In the genomic region with DNA sequence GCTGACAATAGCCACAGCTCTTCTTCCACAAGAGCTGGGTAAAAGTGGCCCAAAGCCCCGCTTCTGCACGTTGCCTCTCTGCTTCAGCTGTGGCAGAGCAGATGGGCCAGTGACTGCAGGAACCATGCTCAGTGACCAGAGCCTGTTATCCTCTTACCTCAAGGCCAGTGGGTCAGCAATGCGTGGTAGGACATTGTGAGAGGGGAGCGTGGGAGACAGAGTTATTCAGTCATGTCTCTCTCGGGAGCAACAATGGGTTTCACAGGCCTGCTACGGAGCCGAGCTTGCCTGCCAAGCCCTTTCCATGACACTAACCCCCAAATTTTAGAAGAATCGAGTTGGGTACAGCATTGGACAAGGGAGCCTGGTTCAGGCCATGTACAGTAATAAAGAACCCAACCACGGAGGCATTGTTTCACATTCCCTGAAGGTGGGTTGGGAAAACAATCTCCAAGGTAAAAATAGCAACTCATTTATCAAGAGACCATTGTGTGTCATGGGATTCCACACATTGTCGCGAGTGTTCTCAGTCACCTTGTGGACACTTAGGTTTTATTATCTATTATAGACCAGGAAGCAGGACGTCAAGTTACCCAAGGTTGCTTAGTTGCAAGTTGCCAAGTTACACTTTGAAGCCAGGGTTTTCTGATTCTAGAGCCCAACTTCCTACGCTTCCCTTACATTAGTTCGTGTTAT, we compare ENCODE assay signal across 19 mouse cellular contexts. TPM values are rescaled to one million over a fixed set of nuclear protein-coding genes. Genes with fewer than 3 reads are reported as not detected.
"Had no signal": no experiment of that assay in that cellular context is flagged by ENCODE, and none has a peak within 500 bp of the region (broad histone marks: within the 10 kb centered on the region; RNA-seq: fewer than 3 reads in every experiment).

No protein-coding gene starts in this region.

- H3K36me3 ChIP-seq: limb, embryonic 12.5 days; liver, embryonic 13.5 days; lung, embryonic 15.5 days; midbrain, embryonic 15.5 days; neural tube, embryonic 12.5 days had no signal

- H3K9me3 ChIP-seq: limb, embryonic 12.5 days; liver, embryonic 13.5 days; lung, embryonic 15.5 days; midbrain, embryonic 15.5 days; neural tube, embryonic 12.5 days had no signal

- H3K9ac ChIP-seq: limb, embryonic 12.5 days; liver, embryonic 13.5 days; liver, postnatal 0 days; lung, embryonic 15.5 days; midbrain, embryonic 15.5 days; neural tube, embryonic 12.5 days had no signal

- H3K27ac ChIP-seq: layer of hippocampus, adult 2 months; liver, embryonic 13.5 days; lung, embryonic 15.5 days; macrophage; midbrain, embryonic 15.5 days; neural tube, embryonic 12.5 days; stomach, postnatal 0 days had no signal

- H3K4me2 ChIP-seq: limb, embryonic 12.5 days; liver, embryonic 13.5 days; lung, embryonic 15.5 days; midbrain, embryonic 11.5 days; midbrain, embryonic 15.5 days; neural tube, embryonic 12.5 days had no signal

- ATAC-seq: liver, postnatal 0 days; midbrain, embryonic 15.5 days had no signal

- H3K27me3 ChIP-seq: limb, embryonic 12.5 days; liver, embryonic 13.5 days; lung, embryonic 15.5 days; megakaryocyte, embryonic 14.5 days; midbrain, embryonic 15.5 days; neural tube, embryonic 12.5 days had no signal

- DNase-seq: liver; liver, embryonic 13.5 days; liver, postnatal 0 days; lung, postnatal 14 days; thymus, adult 2 months; thymus, postnatal 25 days had no signal

- H3K4me1 ChIP-seq: liver, embryonic 13.5 days; lung, embryonic 15.5 days; megakaryocyte, embryonic 14.5 days; midbrain, embryonic 15.5 days; neural tube, embryonic 12.5 days had no signal

- H3K4me3 ChIP-seq: layer of hippocampus, adult 2 months; limb, embryonic 12.5 days; liver, embryonic 13.5 days; lung, embryonic 15.5 days; megakaryocyte, embryonic 14.5 days; midbrain, embryonic 15.5 days; neural tube, embryonic 12.5 days had no signal

RNA-seq across cellular contexts. Expression of a gene that starts 11.8 kb away (rescaled TPM):
- total RNA-seq: layer of hippocampus, adult 2 months; layer of hippocampus, postnatal 10 days; monocyte, adult 5-6 weeks; neutrophil, adult 5-6 weeks had no signal
- polyA plus RNA-seq: limb, embryonic 12.5 days; liver, embryonic 13.5 days; liver, postnatal 0 days; lung, embryonic 15.5 days; macrophage; midbrain, embryonic 11.5 days; midbrain, embryonic 15.5 days; neural tube, embryonic 12.5 days; stomach, postnatal 0 days; thymus, adult 2 months; urinary bladder, adult 2 months had no signal

RNA-seq across cellular contexts. Expression of a gene that starts 14.2 kb away (rescaled TPM):
- total RNA-seq: monocyte, adult 5-6 weeks; neutrophil, adult 5-6 weeks had no signal
- polyA plus RNA-seq: limb, embryonic 12.5 days; liver, embryonic 13.5 days; liver, postnatal 0 days; lung, embryonic 15.5 days; macrophage; midbrain, embryonic 11.5 days; midbrain, embryonic 15.5 days; neural tube, embryonic 12.5 days; stomach, postnatal 0 days had no signal
